Mouse (Mus musculus) natural killer cell, adult 2 months (primary cell): ENCODE measurements around the gene AU040320.

Source experiments
- DNase-seq, 2 experiments: peaks; one replicate each; pipeline ENCODE4 v3.0.0; 2022; ENCODE audit warnings: low spot score in 2 of 2

The AU040320 gene

DNA sequence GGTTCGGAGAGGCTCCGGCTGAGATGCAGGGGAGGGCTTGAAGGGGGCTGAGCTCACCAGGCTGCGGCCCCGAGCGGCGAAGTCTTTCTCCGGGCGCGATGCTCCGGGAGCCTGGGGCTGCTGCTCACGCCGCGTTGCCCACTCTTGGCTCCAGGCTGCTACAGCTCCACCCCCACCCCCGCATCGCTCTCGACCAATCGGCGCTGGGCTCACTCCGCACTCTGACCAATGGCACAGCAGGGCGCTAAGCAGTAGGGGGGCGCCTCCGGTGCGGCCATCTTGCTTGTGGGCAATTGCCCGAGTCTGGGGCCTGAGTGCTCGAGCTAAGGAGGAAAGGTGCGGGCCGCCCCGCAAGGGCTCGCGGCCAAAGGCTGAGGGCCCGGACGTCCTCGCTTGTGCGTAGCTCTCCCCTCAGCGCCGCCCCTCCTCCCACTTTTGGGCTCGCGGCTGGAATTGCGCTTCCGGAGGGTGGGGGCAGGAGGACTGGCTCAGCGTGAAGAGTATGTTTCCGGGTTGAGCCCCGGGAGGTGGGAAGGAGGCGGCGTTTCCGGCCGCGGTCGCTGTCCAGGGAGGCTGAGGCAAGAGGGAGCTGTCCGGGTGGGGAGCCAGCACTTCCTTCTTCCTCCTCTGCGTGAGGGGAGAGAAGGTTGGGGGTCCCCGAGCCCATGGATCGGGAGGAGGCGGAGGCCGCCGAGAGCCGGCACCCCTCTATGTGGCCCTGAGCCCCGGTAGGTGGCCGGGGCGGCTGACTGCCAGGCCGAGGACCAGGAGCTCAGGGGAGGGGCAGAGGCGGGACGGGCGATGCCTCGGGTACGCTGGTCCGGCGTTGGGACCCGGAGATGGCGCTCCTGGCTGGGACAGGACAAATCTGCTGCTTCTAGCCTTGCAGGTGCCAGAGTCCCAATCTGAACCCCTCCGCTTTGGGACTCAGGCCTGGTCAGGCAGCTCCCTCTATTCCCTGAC, at the start of gene AU040320, which contains the start of gene Ncdn:
Gene AU040320, plus strand, starts transcription at position 277 of the 963 bp plus-strand sequence.
Gene Ncdn, minus strand, starts transcription at position 171 of the 963 bp plus-strand sequence.
- DNase-seq: peak; percentile 96 to 97

DNA sequence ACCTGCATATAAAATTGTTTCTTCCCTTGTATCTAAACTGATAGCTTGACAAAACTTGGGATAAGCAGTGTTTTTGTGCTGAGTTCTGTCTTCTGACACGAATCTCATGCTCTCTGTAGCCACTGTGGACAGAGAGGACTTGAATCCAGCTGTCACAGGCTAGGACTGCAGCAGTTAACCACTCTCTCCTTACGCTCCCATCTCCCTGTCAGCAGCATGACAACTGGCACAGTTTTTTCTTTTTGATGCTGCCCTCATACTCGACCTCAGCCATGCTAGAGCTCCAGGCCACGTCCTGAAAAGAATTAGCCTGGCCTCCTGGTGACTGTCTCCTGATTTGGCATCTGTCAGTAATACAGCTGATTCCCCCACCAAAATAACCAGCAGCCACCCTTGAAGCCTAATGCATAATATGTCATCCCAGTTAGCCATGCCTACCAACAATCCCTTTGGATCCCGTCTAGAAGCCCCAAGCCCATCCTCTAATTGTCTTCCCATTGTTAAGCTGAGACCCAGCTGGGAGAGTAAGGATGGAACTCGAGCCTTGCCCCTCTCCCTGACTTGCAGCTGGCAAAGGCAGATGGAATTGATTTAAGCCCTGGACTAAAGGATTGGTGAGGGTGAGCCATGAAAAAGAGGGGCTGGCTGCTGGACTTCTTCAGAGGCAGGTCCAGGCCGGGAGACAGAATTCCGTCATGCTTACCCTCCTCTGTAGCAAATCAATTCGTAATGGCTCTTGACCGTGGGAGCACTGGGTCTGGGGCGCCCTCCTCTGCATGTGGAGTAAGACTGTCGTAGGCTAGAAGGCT, 46.5 kb upstream of the AU040320 start:
- no peak for DNase-seq

DNA sequence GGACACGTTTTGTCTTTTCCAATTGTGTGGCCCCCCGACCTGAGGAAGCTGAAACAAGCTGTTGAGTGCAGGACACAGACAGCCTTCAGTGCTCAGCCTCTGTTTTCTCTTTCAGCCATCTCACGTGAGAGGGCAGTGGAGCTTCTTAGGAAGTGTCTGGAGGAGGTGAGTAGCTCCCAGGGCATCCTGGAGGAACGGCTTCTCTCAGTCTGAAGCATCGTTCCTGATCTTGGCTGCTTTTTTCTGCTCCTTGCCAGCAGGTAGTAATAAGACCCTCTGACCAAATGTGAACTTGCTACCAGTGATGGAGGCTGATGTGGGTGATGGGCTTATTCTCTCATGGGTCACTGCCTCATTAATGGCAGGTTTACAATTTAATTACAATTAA, 45.9 kb upstream of the AU040320 start:
- no peak for DNase-seq

DNA sequence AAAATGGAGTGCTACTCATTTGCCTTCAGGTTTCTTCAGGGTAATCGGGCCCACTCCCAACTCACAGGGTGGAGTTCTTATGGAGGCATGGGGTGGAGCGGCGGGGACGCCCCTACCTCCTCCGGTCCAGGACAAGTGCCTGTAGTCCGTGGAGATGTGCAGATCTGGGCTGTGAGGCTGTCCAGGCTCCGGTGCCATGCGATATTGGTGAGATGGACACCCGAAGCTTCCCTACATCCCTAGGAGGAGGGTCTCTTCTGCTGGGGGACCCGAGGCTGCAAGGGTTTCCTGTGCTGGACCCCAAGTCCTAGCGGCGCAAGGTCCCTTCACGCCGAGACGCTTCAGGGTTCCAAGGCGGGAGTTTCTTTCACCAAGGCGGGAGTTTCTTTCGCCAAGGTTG, 21.2 kb upstream of the AU040320 start:
- no peak for DNase-seq

DNA sequence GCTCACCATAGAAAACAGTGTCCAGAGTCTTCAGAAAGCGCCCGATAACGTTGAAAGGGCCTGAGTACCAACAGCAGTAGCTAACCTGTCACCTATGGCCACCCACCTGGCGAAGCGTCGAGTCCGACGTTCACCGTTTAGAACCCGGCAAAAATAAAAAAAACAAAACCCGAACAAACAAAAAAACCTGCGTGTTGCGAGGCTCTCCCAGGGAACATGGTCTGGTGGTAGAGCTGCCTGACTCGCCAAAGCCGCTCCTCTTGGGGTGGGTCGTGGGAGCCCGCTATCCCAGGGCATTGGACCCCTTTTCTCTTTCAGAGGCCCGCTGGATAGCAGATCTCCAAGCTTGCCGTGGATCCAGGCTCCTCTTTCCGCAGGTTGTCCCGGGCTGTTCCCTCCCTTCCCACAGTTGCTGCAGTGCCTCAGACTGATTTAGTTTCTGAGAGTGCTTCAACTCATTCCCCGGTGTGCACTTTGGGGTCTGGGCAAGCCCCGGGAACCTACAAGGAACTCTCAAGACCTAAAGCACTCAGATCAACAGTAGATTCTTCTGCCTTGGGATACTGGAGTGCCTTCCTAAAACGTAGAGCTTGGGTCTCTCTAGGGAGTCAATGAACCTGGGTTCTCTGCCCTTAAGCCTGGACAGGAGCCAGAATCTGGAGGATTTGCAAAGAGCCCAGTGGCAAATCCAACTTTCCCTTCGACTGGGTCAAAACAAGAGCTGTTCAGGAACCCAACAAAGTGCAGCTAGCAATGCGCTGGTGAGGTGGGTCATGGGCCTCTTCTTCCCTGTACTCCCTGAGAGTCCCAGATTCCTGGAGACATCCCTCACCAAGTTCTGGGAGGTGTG, 20.6 kb upstream of the AU040320 start:
- DNase-seq: no peak

DNA sequence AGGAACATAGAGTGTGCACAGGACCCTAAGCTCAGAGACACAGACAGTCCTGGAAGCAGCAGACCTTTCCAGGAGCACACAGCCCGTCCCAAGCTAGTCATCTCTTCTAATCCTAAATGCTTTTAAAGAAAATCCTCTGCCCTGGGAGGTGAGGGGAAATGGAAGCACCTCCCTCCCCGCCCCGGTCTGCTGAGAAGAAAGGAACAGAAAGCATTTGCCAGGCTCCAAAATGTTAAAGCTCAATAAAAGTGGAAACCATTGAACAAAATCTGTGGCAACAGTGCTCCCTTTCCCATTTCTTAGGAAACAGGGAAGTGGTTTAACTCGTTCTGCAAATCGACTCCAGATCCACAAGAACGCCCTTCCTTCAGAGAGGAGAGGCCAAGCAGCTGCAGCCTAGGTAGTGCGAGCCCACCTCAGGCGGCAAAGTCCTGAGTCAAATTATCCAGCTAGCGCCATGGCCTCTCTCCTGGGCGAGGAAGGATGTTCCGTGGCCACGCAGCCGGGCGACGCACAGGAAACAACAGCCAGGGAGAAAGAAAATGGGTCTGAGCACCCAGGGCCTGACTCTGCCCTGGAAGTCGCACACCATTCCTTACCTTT, 19.2 kb upstream of the AU040320 start:
- no peak for DNase-seq

DNA sequence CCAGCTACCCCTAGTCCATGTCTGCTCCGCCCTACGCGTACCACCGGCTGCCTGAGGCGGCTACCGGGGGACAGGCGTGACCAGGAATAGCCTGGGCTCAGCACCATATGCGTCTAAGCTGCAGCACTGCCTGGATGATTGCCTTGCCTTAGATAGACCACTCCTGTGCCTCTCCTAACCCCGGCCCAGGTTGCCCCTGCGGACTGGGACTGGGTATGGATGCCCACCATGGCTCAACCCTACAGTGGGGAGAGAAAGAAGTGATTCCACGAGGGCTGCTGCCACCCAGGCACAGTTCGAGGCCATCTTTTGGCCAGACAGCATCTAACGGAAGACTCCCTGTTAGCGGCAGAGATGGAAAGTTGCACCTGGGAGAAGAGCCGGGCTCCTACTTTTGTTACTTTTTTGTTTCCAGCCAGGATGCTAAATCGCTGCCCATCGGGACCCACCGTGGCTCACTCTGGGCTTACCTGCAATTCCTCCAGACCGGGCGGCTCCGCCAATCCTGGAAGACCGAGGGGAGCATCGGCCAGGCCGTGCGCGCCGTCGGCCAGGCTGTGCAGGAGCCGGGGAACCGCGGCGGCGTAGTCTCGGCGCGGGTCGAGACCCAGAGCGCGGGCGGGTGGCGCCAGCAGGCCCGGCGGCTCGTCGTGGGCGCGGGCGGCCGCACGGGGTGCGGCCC, 18.5 kb upstream of the AU040320 start:
- no peak for DNase-seq

DNA sequence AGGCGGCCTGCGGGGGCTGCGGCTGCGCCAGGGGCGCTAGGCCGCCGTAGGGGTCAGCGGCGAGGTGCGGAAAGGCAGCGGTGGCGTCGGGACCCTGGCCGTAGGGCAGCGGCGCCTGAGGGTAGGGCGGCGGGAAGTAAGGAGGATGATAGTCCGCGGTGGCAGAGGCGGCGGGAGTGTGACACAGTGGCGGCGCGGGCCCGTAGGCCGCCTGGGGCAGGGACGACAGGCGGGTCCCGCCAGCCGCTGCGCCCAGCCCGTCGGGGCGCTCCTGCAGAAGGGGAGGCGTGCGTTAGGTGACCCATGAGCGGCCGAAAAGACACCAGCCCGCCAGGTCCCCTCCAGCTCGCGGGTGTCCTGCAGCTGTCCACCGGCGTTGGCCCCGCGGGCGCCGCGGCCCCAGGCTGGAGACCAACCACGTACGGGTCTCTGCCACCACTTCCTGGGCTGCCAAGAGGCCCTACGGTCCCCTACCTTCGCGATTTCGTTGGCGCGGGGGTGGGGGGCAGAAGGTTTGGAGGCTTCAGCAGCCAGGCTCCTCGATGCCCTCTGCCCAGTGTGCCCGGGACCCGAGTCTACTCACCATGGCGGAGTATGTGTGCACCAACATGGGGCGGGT, 17.9 kb upstream of the AU040320 start:
- no peak for DNase-seq

DNA sequence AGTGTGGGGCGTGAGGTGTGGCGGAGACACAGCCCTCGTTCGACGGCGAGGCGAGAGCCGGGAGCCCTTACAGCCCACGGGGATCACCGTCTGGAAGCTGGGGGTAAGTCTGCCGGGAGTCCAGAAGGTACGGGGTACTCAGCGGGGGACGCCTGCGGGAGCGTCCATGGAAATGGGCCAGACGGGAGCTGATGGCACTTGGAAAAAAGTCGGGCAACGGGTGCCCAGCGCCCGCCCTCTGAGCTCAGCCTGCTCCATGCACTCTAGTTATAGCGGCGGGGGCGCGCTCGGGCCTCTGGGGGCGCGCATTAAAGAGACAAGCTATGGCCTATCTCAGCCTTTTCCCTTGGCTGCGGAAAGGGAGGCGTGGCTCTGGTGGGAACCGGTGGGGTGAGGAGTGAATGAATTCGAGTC, 17.3 kb upstream of the AU040320 start, which contains the start of gene Tfap2e:
Gene Tfap2e, minus strand, starts transcription at position 240 of the 414 bp plus-strand sequence.
- DNase-seq: no peak

DNA sequence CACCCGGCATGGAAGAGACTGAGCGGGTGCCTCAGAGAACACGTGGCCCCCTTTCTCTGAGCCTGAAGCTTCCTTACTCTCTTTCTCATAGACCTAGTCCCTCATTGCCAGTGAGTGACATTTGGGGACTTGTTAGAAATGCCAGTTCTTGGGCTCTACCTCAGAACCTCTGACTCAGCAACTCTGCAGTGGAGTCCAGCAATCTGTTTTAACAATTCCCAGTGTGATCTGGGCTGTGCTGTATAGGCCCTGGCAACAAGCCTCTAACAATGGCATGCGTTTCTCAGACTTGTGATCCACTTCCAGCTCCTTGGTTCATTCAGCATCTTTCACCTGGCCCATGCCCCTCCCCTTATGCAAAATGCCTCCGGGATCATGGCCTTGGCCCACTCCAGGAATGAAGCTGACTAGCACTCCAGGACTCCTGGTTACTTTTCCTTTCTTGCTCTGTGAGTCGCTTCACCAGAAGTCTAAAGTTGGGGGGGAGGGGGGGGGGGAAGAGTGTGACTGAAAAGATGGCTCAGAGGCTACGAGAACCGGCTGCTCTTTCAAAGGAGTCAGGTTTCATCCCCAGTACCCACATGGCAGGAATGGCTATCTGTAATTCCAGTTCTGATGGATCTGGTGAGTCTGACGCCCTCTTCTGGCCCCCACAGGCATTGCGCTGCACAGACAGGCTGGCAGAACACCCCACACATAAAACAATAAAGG, 13.2 kb upstream of the AU040320 start:
- DNase-seq: no peak

DNA sequence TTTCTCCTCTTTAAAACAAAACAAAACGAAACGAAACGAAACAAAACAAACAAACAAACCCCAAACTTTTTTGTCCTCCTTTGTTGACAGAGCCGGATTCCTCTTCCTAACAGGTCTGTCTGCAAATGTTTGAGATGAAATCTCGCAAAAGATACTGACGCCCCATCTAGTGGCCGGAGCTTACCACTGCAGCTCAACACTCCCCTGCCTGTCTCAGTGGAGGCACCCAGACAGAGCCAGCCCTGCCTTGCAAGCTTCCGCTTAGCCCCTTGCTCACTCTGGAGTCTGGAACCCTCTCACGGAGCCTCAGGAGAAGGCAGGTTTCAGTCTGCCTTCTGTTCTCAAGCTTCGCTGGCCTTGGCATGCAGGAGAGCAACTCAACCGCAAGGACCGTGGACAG, 11.9 kb upstream of the AU040320 start:
- DNase-seq: peak; percentile 56 to 70

DNA sequence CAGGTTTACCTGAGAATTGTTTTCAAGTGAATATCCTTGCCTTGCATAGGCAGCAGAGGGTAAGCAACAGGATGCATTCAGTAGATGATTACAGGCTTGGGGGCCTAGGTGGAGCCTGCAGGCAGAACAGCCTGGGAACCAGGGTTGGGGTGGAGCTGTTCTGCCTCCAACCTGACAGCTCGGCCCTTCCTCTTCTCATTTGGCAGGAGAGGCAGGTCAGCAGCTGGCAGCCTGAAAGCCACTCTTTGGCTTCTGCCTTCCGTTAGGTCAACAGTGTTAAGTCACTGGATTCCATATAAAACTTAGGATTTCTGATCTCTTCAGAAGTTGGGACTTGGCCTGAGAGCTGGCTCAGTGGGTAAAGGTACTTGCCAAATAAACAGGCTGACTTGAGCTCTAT, 10.4 kb upstream of the AU040320 start:
- no peak for DNase-seq

DNA sequence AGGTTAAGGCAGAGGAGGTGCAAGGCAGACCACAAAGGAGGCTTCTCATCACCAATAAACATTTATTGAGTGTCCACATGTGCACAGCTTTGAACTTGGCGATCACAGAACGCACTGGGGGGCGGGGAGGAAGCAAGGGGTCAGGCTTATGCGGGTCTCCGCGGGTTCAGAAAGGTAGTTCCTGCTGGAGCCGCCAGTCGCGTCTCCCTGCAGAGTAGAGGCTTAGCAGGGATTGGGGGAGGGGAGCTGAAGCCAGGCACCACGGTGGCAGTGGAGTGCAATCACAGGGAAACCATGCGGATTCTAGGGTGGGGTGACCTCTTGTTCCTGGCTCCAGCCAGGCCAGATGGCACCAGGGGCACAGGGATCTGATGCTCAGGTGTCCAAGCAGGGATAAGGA, 9.6 kb upstream of the AU040320 start:
- no peak for DNase-seq

DNA sequence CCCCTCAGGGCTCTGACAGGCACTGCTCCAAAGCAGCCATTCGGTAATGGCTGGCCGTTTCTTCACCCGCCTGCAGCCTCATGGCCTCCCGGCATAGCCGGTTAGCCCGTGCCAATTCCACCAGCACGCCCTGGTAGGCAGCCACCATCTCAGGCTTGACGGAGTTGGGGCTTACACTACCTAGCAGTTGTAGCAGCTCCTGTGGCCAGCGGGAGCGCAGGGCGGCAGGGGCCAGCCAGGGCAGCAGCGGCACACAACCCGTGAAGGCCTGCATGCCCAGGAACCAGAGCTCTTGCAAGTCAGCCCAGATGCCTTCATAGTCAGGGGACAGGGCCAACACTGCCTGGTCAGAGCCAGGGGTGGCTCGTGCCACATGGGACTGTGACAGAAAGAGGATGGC, 8.5 kb upstream of the AU040320 start:
- DNase-seq: no peak

DNA sequence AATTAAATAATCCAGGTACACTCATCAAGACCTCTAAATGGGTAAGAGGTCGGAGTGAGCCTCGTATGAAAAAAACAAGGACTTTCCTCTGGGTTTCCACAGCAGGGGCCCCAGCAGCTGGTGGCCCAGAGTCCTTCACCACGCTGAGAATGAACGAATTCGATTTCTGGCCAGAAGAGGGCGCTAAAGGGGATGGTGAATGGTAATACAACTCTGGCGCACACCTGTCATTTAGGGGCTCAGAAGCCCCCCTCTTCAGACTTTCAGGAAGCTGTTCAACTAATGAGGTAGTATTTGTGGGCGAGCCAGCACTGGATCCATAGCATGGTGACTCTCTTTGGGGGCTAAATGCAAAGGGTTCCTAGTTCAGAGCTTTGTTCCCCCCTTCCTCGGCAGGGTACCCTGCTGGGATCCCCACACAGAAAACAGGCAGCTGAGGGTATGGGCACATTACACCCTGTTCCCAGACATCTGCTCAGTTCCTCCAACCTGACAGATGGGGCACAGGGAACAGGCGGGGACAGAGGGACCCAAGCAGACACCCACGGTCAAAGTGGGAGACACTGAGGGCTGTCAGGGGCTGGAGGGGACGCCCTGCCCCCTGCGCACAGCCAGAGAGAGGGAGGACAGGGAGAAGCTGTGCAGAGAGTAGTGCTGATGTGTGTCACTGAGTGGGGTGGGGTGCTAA, 7.7 kb upstream of the AU040320 start:
- peak; percentile 42 to 55 for DNase-seq

DNA sequence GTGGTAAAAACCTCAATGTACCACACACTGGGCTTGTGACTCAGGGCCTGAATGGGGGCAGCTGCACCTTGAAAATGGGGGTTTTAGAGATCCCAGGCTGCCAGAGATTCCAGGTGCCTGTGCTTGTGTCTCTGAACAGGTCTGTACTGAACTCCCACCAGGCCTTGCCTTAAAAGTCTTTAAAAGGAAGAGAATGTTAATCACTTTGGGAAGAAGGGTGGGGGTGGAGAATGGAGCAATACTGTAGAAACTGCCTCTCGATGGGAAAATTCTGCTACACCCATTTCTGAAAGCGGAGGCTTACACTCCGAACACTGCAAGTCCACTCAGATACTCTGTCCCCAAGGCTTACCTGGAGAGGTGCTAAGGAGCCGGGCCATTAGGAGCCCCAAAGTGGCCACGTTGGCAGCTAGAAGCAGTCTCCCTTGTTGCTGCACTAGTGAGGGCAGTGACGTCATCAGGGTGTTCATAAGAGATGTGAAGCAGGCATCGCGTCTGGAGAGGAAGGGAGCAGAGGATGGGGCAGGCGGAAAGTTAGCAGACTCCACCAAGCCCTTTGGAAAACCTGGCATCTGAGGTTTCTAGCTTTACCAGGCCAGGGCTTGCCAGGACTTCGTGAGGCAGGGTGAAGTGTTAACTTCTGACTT, 7.0 kb upstream of the AU040320 start:
- DNase-seq: no peak

DNA sequence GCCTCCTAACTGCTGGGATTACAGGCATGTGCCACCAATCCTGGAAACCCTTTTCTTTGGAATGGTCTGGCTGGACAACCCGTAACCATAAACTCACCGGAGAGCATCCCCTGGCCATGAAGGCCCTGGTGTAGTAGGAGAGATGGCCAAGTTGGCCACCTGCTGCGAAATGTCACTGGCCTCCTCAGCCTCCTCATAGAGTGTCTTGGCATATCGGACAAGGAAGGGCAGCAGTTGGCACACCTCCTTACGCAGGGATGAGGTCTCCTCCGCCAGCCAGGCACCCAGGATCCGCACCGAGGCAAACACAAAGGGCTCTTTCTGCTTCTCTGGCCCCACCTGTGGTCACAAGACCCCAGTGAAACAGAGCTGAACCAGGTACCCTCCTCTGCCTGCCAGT, 5.0 kb upstream of the AU040320 start:
- DNase-seq: no peak

DNA sequence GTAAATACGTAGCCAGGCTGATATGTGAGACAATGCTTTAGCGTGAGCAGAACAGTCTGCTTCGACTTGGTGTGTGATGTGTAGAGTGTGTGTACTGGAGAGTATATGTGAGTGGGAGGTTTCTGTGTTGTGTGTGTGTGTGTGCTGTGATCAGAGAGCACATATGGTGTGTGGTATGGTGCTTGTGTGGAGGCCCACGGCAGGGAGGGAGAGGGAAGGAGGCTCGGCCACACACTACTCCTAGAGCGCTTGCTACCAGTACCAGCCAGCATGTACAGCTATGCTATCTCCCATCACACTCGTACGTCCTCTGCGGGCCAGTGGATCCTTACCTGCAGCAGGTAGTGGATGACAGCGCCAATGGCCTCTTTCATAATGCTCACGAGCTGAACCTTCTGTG, 3.8 kb upstream of the AU040320 start:
- no peak for DNase-seq
